Mouse (Mus musculus) adipocyte (in vitro differentiated cells): ENCODE measurements around the gene Drg1.

Experiments used
- DNase-seq: peaks from one replicate; pipeline ENCODE4 v3.0.0-alpha.2; 2016; ENCODE audit warnings: low spot score

Drg1 gene

GRCm38 (mm10) chr11:3289803-3290639 is 23.8 kb upstream of the Drg1 start:
- peak; percentile 69 for DNase-seq

- DNase-seq, result no peak
These were observed 23.1 kb upstream of the Drg1 start for GRCm38 (mm10) chr11:3289302-3289802.

GRCm38 (mm10) chr11:3288521-3289301 is 22.5 kb upstream of the Drg1 start, which contains the start of gene Patz1:
Gene Patz1, plus strand, starts transcription at chr11:3288874.
- peak; percentile 47 for DNase-seq

GRCm38 (mm10) chr11:3287921-3288320 is 21.7 kb upstream of the Drg1 start:
- no peak for DNase-seq

GRCm38 (mm10) chr11:3287131-3287530 is 20.9 kb upstream of the Drg1 start:
- no peak for DNase-seq

- DNase-seq, result no peak
These were observed 19.7 kb upstream of the Drg1 start for GRCm38 (mm10) chr11:3285940-3286339.

GRCm38 (mm10) chr11:3283645-3284044 is 17.4 kb upstream of the Drg1 start:
- no peak for DNase-seq

- DNase-seq, result no peak
These were observed 16.7 kb upstream of the Drg1 start for GRCm38 (mm10) chr11:3282887-3283286.

- DNase-seq, result no peak
These were observed 13.5 kb upstream of the Drg1 start for GRCm38 (mm10) chr11:3279729-3280128.

GRCm38 (mm10) chr11:3278351-3278750 is 12.1 kb upstream of the Drg1 start:
- no peak for DNase-seq

- DNase-seq, result no peak
These were observed 3.0 kb upstream of the Drg1 start for GRCm38 (mm10) chr11:3269241-3269640.

- no peak for DNase-seq
These were observed 918 bp upstream of the Drg1 start for GRCm38 (mm10) chr11:3267133-3267532.

- DNase-seq, result peak; percentile 24
These were observed 730 bp downstream of the Drg1 start for GRCm38 (mm10) chr11:3265291-3266078.

GRCm38 (mm10) chr11:3259537-3259936 is 6.7 kb downstream of the Drg1 start:
- DNase-seq, result no peak

- DNase-seq, result no peak
These were observed 18.8 kb downstream of the Drg1 start for GRCm38 (mm10) chr11:3247387-3247786.

- DNase-seq, result no peak
These were observed 22.4 kb downstream of the Drg1 start for GRCm38 (mm10) chr11:3243771-3244170.

GRCm38 (mm10) chr11:3242395-3242794 is 23.8 kb downstream of the Drg1 start:
- DNase-seq, result no peak

- peak; percentile 67 for DNase-seq
These were observed 30.9 kb downstream of the Drg1 start for GRCm38 (mm10) chr11:3235277-3235676.

- no peak for DNase-seq
These were observed 32.5 kb downstream of the Drg1 start for GRCm38 (mm10) chr11:3233704-3234103.

- DNase-seq, result no peak
These were observed 34.0 kb downstream of the Drg1 start for GRCm38 (mm10) chr11:3232248-3232647.

- DNase-seq, result no peak
These were observed 39.1 kb downstream of the Drg1 start for GRCm38 (mm10) chr11:3227113-3227512.

- no peak for DNase-seq
These were observed 43.1 kb downstream of the Drg1 start for GRCm38 (mm10) chr11:3223105-3223504.
